Mouse (Mus musculus): ENCODE data around the gene Rdh8.
"Not testable (repeated sequence)": the region's sequence is repeated elsewhere in the genome, so short reads cannot be mapped to it uniquely, and the experiment has no call there.

The Rdh8 gene

DNA sequence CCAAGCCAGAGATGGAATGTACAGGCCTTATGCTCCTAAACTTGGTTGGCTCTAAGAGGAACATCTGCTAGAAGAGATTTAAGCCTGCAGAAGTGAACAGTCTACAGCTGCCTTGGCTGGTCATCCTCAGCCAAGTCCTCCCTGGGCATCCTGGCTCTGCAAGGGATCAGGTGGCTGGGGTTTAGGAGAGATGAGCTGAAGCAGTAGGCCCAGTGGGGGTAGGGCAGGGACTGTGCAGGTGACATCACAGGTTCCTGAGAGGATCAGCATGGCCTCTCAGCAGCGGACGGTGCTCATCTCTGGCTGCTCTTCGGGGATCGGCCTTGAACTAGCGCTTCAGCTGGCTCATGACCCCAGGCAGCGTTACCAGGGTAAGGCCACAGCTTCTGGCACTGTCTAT lies at the start of gene Rdh8:
Gene Rdh8, plus strand, starts transcription at position 268 of the 400 bp plus-strand sequence.
- CTCF ChIA-PET, result no interaction called here

DNA sequence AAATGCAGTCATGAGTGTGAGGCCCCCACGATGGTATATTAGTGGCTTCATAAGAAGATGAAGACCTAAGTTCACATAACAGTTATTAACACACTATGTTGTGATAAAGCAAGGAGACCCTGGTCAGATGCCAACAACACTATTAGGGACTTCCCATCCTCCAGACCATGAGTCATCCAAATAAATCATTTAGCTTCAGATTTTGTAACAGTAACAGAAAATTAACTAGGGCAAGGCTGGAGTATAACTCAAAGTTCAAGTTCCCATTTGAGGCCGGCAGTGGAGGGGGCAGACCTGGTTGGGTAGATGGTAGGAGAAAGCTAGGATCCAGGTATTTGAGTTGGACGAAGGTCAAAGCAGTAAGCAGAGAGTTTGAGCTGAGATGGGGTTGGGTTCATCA lies 37.0 kb upstream of the Rdh8 start:
- CTCF ChIA-PET, result no interaction called here

- CTCF ChIA-PET, result no interaction called here
Measured at GRCm38 (mm10) chr9:20785055-20785454, 33.2 kb upstream of the Rdh8 start.

DNA sequence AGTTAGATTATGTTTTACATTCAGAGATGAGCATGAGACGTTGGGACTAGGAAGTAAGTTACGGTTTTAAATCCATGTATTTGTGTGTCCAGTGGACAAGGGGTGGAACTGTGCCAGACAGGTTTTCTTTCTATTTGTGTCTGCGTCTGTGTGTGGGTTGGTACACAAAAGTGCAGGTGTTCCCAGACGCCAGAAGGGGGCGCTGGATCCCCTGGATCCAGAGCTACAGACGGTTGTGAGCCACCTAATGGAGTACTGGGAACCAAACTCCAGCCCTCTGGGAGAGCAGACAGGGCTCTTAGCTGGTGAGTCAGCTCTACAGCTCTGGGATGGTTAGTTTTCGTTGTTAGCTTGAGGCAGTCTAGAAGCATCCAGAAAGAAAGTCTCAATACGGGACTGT lies 30.3 kb upstream of the Rdh8 start:
- CTCF ChIA-PET, result no interaction called here

DNA sequence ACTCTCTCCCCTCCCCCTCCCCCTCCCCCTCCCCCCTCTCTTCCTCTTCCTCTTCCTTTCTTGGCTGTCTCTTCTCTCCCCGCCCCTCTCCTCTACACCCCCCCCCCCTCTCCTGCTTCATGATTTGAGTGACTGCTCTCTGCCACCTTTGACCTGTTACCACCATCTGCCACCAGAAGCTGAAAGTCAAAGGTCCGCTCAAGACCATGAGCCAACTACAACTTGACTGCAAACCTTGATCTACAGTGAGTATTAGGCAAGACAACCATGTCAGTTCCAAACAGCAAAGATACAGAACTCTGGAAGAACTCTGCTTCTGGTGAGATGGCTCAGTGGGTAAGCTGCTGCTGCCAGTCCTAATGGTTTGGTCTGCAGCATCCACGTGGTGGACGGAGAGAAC lies 28.7 kb upstream of the Rdh8 start:
- CTCF ChIA-PET, result no interaction called here

GRCm38 (mm10) chr9:20790345-20790744 lies 28.0 kb upstream of the Rdh8 start:
- CTCF ChIA-PET, result no interaction called here

DNA sequence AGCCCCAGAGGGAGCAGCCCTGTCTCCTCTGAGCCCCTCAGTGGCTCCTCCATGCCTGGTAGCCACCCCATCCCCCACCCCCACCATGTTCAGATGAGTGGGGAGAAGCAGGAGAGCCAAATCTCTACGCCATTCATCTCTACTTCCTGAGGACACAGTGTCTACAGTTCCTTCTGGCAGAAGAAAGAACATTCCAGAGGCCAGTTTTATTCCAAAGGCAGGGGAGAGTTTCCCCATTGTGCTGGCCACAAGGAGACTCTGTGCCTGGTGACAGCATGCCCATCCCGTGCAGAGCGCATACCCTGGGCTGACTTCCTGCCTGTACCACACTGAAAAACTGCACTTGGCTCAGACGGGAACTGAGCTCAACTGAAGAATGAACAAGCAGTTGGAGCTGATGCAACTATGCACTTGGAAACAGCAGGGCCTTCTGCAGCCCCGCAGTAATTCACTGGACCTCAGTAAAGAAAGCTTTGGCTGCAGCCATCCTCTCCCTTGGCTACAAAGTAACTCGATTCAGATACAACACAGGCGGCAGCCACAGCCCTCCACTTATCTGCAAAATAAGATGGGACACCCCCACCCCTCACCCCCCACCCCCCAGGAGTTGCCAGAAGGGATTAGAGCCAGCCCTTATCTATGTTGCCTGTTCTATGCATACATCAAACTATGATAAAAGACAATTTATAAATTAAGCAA lies 24.0 kb upstream of the Rdh8 start:
- CTCF ChIA-PET, result no interaction called here

GRCm38 (mm10) chr9:20804266-20805158 lies 13.8 kb upstream of the Rdh8 start:
- CTCF ChIA-PET, result interaction anchor here (0.7 kb wide), 1 partner anchor 1485 kb away, joined by 3 read pairs; no protein-coding TSS in a partner anchor

DNA sequence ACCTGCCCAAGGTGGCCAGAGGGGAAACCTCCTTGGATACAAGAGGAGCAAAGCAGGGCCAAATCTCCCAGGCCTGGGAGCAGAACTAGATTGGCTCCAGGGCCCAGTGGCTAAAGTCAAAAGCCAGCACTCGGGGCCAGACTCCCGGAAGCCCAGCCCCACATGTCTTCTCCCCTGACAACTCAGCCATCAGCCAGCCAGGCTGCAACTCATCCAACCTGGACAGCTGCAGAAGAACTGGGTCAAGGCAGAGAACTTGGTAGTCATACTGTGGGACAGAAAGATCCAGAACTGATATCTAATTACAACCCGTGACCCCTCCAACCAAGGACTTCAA lies 13.2 kb upstream of the Rdh8 start:
- CTCF ChIA-PET, result no interaction called here

- CTCF ChIA-PET, result no interaction called here
Measured at GRCm38 (mm10) chr9:20805706-20806105, 12.6 kb upstream of the Rdh8 start.

DNA sequence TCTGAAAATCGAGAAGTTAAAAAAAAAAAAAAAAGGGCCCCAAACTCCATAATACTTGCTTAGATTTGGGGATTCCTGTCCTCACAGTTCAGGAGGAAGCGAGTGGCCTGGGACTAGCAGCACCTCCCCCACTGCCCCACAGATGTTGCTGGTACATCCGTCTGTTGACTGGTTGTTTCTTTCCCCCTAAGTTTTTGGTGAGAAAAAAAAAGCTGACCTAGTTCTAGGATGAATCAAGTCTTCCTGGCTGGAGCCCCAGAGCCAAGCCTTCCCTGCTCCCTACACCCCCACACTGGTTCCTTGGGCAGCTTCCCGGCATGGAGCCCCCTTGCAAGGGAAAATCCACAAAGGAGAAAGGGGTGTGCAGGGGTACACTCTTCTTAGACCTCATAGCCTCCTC lies 8.0 kb upstream of the Rdh8 start:
- CTCF ChIA-PET, result no interaction called here

- CTCF ChIA-PET, result no interaction called here
Measured at GRCm38 (mm10) chr9:20810773-20811172, 7.5 kb upstream of the Rdh8 start.

GRCm38 (mm10) chr9:20812537-20813271 lies 5.6 kb upstream of the Rdh8 start:
- CTCF ChIA-PET, result no interaction called here

- CTCF ChIA-PET, result no interaction called here
Measured at GRCm38 (mm10) chr9:20814521-20815272, 3.6 kb upstream of the Rdh8 start, which contains the start of gene Col5a3. Gene Col5a3 (minus strand): TSS chr9:20815067.

DNA sequence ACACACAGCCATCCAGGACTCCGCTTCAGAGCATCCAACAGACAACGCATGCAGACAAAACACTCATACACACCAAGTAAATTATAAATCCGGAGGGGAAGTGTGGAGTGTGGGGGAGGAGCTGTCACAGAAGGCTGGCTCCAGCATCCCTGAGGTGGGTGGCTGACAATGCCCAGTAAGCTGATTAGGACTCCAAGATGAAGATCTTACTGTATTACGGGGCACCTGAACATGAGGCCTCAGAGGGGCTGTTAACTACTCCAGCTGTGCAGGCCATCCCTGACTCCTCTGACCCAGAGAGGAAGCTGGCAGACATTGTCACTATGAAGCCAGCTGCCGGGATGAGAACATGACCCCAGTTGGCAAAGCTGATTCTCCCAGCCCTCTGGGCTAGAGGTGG lies 1.7 kb downstream of the Rdh8 start:
- CTCF ChIA-PET, result no interaction called here

DNA sequence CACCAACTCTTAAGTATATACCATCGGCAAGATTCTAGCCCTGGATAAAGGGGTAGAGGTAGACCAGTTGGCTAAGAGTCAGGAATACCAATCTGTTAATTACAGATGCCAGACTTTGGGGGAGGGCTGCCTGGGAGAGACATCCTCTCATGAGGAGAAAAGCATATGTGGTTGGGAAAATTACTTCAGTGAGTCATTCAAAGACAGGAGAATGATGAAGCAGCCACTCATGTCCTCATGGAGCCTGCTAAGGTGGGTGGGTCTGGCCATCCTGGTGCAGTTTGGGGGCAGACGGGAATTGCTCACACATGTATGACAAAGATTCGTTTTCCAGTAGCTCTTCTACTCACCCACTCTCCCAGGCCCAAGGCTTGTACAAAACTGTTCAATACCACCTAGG lies 4.5 kb downstream of the Rdh8 start:
- CTCF ChIA-PET, result no interaction called here

GRCm38 (mm10) chr9:20825781-20826180 lies 7.5 kb downstream of the Rdh8 start:
- CTCF ChIA-PET, result no interaction called here

GRCm38 (mm10) chr9:20828127-20828526 lies 9.8 kb downstream of the Rdh8 start:
- CTCF ChIA-PET, result no interaction called here

- CTCF ChIA-PET, result interaction anchor here (0.6 kb wide), 2 partner anchors 92 to 168 kb away, joined by 3 to 9 read pairs; no protein-coding TSS in a partner anchor
Measured at GRCm38 (mm10) chr9:20830901-20831643, 12.8 kb downstream of the Rdh8 start.

GRCm38 (mm10) chr9:20834881-20835280 lies 16.6 kb downstream of the Rdh8 start:
- CTCF ChIA-PET, result no interaction called here

GRCm38 (mm10) chr9:20835431-20835954 lies 17.2 kb downstream of the Rdh8 start:
- CTCF ChIA-PET, result not testable (repeated sequence)

Measured in spleen, embryonic (tissue).